Mouse (Mus musculus): ENCODE measurements at regions not wholly inside any gene's neighbourhood (a gene's known extent, or its start where the extent isn't known, plus 50 kb on each side); places are given as distances from the start of the nearest gene placed in this dataset.

GRCm38 (mm10) chrX:12873698-12874144, 111.8 kb upstream of the Med14 start:
- Histone ChIP-seq H3K27me3 (ENCODE audit: control insufficient read depth, insufficient read depth, low read length) (no peaks in the 10 kb centered on the region; the same call in 1 of the 2 replicates), H3K27ac (ENCODE audit: low read length) (0 out of 2 replicates have a peak overlapping the region, but pooled peaks have one; percentile 31), H3K4me1 (ENCODE audit: control insufficient read depth, insufficient read depth, low read length) (no peaks in the 10 kb centered on the region), H3K4me2 (ENCODE audit: low read depth, low read length) (peak overlapping the region; percentile 39), H3K9me3 (replicated peaks; ENCODE audit: control insufficient read depth, low read length) (no peaks in the 10 kb centered on the region), H3K9ac (ENCODE audit: low read length) (peak overlapping the region; percentile 31; the same call in 1 of the 2 replicates), H3K4me3 (replicated peaks; ENCODE audit: low read length) (peak overlapping the region; percentile 37), H3K36me3 (ENCODE audit: control insufficient read depth, insufficient read depth, low read length) (no peaks in the 10 kb centered on the region)
- ATAC-seq (ENCODE audit: insufficient read depth, low FRiP score) = peak; percentile 77
- WGBS = 38% methylated on average over 22 of the region's 22 CpGs

GRCm38 (mm10) chrX:12873230-12873629, 111.4 kb upstream of the Med14 start:
- H3K36me3 ChIP-seq (ENCODE audit: control insufficient read depth, insufficient read depth, low read length) = no peaks in the 10 kb centered on the region
- H3K27ac ChIP-seq (ENCODE audit: low read length) = 0 out of 2 replicates have a peak overlapping the region, but pooled peaks have one; percentile 31
- peak overlapping the region; percentile 37; the same call in 1 of the 2 replicates for H3K4me3 ChIP-seq (replicated peaks; ENCODE audit: low read length)
- H3K27me3 ChIP-seq (ENCODE audit: control insufficient read depth, insufficient read depth, low read length) = no peaks in the 10 kb centered on the region; the same call in 1 of the 2 replicates
- peak; percentile 50; the same call in 1 of the 2 replicates for ATAC-seq (ENCODE audit: insufficient read depth, low FRiP score)
- WGBS = 36% methylated on average over 6 of the region's 6 CpGs
- H3K9me3 ChIP-seq (replicated peaks; ENCODE audit: control insufficient read depth, low read length) = no peaks in the 10 kb centered on the region
- H3K4me2 ChIP-seq (ENCODE audit: low read depth, low read length) = peak overlapping the region; percentile 33; the same call in 1 of the 2 replicates
- H3K4me1 ChIP-seq (ENCODE audit: control insufficient read depth, insufficient read depth, low read length) = no peaks in the 10 kb centered on the region
- H3K9ac ChIP-seq (ENCODE audit: low read length) = peak overlapping the region; percentile 27; the same call in 1 of the 2 replicates

DNA sequence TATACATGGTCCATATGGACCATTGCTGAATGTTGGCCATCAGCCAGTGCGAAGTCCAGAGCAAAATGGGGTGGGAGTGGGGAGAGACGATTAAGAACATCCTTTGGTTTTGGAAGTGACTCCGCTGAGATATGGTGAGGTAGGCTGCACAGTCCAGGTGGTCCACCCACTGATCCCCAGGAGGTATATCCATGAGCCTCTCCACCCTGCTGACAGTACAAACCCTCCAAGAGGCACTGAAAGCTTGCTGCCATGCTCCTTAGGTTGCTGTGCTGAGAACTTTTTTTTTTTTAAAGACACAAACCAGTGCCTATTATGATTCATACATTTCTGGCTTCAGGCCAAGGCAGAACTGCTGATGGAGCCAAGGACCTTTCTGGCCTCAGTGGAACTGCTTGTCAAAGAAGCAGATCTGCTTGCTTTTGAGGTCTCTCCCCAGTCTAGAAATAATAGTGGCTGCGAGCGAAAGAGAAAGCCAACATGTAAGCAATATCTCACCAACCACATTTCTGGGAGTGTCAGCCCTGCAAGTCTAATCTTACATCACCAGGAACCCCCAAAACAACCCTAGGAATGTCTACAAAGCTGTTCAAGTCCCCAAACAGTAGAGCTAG, 105.1 kb upstream of the Med14 start:
- 78% methylated on average over 5 of the region's 5 CpGs for WGBS
- ATAC-seq (ENCODE audit: insufficient read depth, low FRiP score) = no peak
- Histone ChIP-seq H3K27me3 (ENCODE audit: control insufficient read depth, insufficient read depth, low read length) (no peaks in the 10 kb centered on the region), H3K4me2 (ENCODE audit: low read depth, low read length) (no peak overlapping the region), H3K27ac (ENCODE audit: low read length) (no peak overlapping the region), H3K36me3 (ENCODE audit: control insufficient read depth, insufficient read depth, low read length) (no peaks in the 10 kb centered on the region), H3K9ac (ENCODE audit: low read length) (no peak overlapping the region), H3K4me3 (replicated peaks; ENCODE audit: low read length) (no peak overlapping the region), H3K4me1 (ENCODE audit: control insufficient read depth, insufficient read depth, low read length) (no peaks in the 10 kb centered on the region), H3K9me3 (replicated peaks; ENCODE audit: control insufficient read depth, low read length) (no peaks in the 10 kb centered on the region)

- no peaks in the 10 kb centered on the region for H3K36me3 ChIP-seq (ENCODE audit: control insufficient read depth, insufficient read depth, low read length)
- no peak overlapping the region for H3K4me3 ChIP-seq (replicated peaks; ENCODE audit: low read length)
- no peak overlapping the region for H3K27ac ChIP-seq (ENCODE audit: low read length)
- 89% methylated on average over 3 of the region's 3 CpGs for WGBS
- no peaks in the 10 kb centered on the region for H3K27me3 ChIP-seq (ENCODE audit: control insufficient read depth, insufficient read depth, low read length)
- H3K9me3 ChIP-seq (replicated peaks; ENCODE audit: control insufficient read depth, low read length) = no peaks in the 10 kb centered on the region
- H3K4me1 ChIP-seq (ENCODE audit: control insufficient read depth, insufficient read depth, low read length) = no peaks in the 10 kb centered on the region
- no peak for ATAC-seq (ENCODE audit: insufficient read depth, low FRiP score)
- no peak overlapping the region for H3K9ac ChIP-seq (ENCODE audit: low read length)
- H3K4me2 ChIP-seq (ENCODE audit: low read depth, low read length) = no peak overlapping the region
These were observed 104.3 kb upstream of the Med14 start for GRCm38 (mm10) chrX:12866176-12866575.

DNA sequence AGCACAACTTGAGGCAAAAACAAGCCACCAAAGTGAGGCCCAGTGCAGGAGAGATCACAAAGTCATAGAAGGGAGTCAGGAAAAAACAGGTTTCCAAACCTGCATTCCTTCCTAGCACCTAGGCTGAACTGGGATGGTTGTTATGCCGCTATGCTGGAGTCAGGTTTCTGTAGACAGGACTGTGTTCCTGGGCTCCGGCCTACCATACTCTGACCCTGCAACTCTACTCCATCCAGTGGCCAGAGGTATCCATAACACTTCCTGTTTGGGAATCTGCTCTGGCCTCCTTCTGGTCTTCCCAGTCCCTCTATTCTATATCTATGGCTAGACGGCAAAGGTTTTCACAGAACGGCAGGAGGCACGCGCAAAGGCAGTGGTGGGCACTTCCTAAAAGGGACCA, 98.3 kb upstream of the Med14 start:
- Histone ChIP-seq H3K27ac (ENCODE audit: low read length) (no peak overlapping the region), H3K4me3 (replicated peaks; ENCODE audit: low read length) (no peak overlapping the region), H3K9ac (ENCODE audit: low read length) (no peak overlapping the region), H3K9me3 (replicated peaks; ENCODE audit: control insufficient read depth, low read length) (no peaks in the 10 kb centered on the region), H3K4me2 (ENCODE audit: low read depth, low read length) (no peak overlapping the region), H3K4me1 (ENCODE audit: control insufficient read depth, insufficient read depth, low read length) (no peaks in the 10 kb centered on the region), H3K36me3 (ENCODE audit: control insufficient read depth, insufficient read depth, low read length) (no peaks in the 10 kb centered on the region), H3K27me3 (ENCODE audit: control insufficient read depth, insufficient read depth, low read length) (no peaks in the 10 kb centered on the region)
- 70% methylated on average over 6 of the region's 6 CpGs for WGBS
- no peak for ATAC-seq (ENCODE audit: insufficient read depth, low FRiP score)

DNA sequence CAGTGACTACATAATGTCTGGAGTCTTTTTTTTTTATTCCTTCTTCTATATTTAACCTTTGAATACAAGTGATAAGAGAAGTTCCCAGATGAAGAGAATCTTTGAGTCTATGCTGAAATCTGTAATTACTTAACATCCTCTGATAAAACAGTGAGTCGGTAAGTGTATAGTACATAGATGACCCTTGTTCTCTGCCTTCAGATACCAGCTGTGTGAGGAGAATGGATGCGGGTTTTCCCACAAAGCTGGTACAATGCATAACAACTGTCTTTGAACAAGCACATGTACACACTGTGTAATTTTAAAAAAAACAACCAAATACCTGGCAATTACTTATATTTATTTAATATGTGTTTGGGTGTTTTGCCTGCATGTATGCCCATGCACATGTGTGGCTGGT, 96.9 kb upstream of the Med14 start:
- Histone ChIP-seq H3K36me3 (ENCODE audit: control insufficient read depth, insufficient read depth, low read length) (no peaks in the 10 kb centered on the region), H3K9ac (ENCODE audit: low read length) (no peak overlapping the region), H3K4me1 (ENCODE audit: control insufficient read depth, insufficient read depth, low read length) (no peaks in the 10 kb centered on the region), H3K27me3 (ENCODE audit: control insufficient read depth, insufficient read depth, low read length) (no peaks in the 10 kb centered on the region), H3K27ac (ENCODE audit: low read length) (peak overlapping the region; percentile 36), H3K4me3 (replicated peaks; ENCODE audit: low read length) (no peak overlapping the region), H3K4me2 (ENCODE audit: low read depth, low read length) (no peak overlapping the region), H3K9me3 (replicated peaks; ENCODE audit: control insufficient read depth, low read length) (no peaks in the 10 kb centered on the region)
- 56% methylated on average over 2 of the region's 2 CpGs for WGBS
- no peak for ATAC-seq (ENCODE audit: insufficient read depth, low FRiP score)

GRCm38 (mm10) chrX:12857881-12858755, 96.2 kb upstream of the Med14 start:
- peak overlapping the region; percentile 88 for H3K27ac ChIP-seq (ENCODE audit: low read length)
- no peaks in the 10 kb centered on the region for H3K9me3 ChIP-seq (replicated peaks; ENCODE audit: control insufficient read depth, low read length)
- H3K4me2 ChIP-seq (ENCODE audit: low read depth, low read length) = peak overlapping the region; percentile 48
- H3K36me3 ChIP-seq (ENCODE audit: control insufficient read depth, insufficient read depth, low read length) = no peaks in the 10 kb centered on the region
- H3K4me3 ChIP-seq (replicated peaks; ENCODE audit: low read length) = peak overlapping the region; percentile 38
- peak overlapping the region; percentile 61 for H3K9ac ChIP-seq (ENCODE audit: low read length)
- no peaks in the 10 kb centered on the region for H3K4me1 ChIP-seq (ENCODE audit: control insufficient read depth, insufficient read depth, low read length)
- no peaks in the 10 kb centered on the region for H3K27me3 ChIP-seq (ENCODE audit: control insufficient read depth, insufficient read depth, low read length)
- peak; percentile 82 for ATAC-seq (ENCODE audit: insufficient read depth, low FRiP score)
- WGBS = 23% methylated on average over 17 of the region's 17 CpGs

DNA sequence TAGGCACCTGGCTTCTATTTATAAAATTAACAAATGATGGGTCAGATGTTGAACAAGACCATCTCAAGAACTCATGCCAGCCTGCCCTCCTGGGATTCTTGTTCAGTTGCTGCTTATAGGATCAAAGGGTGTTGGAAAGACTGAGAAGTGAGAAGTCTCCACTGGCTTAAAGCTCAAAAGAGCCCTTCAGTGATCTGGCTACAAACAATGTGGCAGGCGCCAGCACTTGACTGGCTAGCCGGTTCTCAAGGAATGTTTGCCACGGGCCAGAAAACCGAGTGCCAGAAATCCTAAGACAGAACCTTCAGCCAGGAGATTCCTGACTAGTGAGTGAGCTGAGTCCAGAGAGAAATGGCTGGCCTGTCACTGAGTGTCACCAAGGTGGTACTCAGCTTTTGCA, 93.6 kb upstream of the Med14 start:
- Histone ChIP-seq H3K4me2 (ENCODE audit: low read depth, low read length) (no peak overlapping the region), H3K4me3 (replicated peaks; ENCODE audit: low read length) (no peak overlapping the region), H3K36me3 (ENCODE audit: control insufficient read depth, insufficient read depth, low read length) (no peaks in the 10 kb centered on the region), H3K9ac (ENCODE audit: low read length) (no peak overlapping the region), H3K27me3 (ENCODE audit: control insufficient read depth, insufficient read depth, low read length) (no peaks in the 10 kb centered on the region), H3K4me1 (ENCODE audit: control insufficient read depth, insufficient read depth, low read length) (no peaks in the 10 kb centered on the region), H3K27ac (ENCODE audit: low read length) (no peak overlapping the region), H3K9me3 (replicated peaks; ENCODE audit: control insufficient read depth, low read length) (no peaks in the 10 kb centered on the region)
- WGBS = 71% methylated on average over 4 of the region's 4 CpGs
- ATAC-seq (ENCODE audit: insufficient read depth, low FRiP score) = no peak

DNA sequence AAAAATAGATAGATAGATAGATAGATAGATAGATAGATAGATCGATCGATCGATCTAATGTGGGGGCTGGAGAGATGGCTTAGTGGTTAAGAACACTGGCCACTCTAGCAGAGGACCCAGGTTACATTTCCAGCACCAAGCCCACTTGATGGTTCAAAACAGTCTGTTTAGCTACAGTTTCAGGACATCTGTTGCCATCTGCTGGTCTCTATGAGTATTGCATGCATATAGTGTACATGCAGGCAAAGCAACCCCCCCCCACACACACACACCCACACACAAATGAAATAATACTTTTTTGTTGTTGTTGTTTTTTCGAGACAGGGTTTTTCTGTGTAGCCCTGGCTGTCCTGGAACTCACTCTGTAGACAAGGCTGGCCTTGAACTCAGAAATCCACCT, 89.8 kb upstream of the Med14 start:
- no peak for ATAC-seq (ENCODE audit: insufficient read depth, low FRiP score)
- 72% methylated on average over 4 of the region's 4 CpGs for WGBS
- no peak overlapping the region for H3K9ac ChIP-seq (ENCODE audit: low read length)

More for the DNA sequence above, 89.8 kb upstream of the Med14 start:
- no peaks in the 10 kb centered on the region for H3K9me3 ChIP-seq (replicated peaks; ENCODE audit: control insufficient read depth, low read length)
- no peaks in the 10 kb centered on the region for H3K36me3 ChIP-seq (ENCODE audit: control insufficient read depth, insufficient read depth, low read length)
- no peaks in the 10 kb centered on the region for H3K4me1 ChIP-seq (ENCODE audit: control insufficient read depth, insufficient read depth, low read length)
- no peaks in the 10 kb centered on the region for H3K27me3 ChIP-seq (ENCODE audit: control insufficient read depth, insufficient read depth, low read length)
- H3K4me3 ChIP-seq (replicated peaks; ENCODE audit: low read length) = no peak overlapping the region
- no peak overlapping the region for H3K4me2 ChIP-seq (ENCODE audit: low read depth, low read length)
- no peak overlapping the region for H3K27ac ChIP-seq (ENCODE audit: low read length)
